Mouse (Mus musculus) cerebellum, adult 11 months (tissue): ENCODE data around the gene Coro2a.

Experiments
- DNase-seq: peaks from one replicate; pipeline ENCODE4 v3.0.0; 2022

The Coro2a gene

DNA sequence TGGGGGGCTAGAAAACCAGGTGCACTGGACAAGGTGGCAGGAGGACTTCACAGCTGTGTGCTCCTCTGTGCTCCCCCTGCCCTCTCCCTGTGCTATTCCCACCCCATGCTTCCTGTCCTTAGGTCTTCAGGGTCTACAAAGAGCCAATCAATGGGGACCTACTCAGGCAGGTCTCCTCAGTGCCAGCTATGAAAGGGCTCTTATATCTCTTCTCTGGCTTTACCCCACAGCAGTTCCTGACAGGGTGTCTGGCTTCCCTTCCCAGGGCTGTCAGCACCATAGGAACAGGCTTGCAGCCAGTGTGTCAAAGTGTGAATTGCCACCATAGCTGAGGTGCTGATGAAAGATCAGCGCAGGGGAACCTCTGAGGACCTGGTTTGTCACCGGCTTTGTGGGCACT, 81.5 kb downstream of the Coro2a start:
- DNase-seq: no peak

- DNase-seq: peak; percentile 63
These were observed 94.1 kb downstream of the Coro2a start for GRCm38 (mm10) chr4:46507736-46508460.

GRCm38 (mm10) chr4:46506801-46507610, 95.0 kb downstream of the Coro2a start:
- peak; percentile 90 for DNase-seq

GRCm38 (mm10) chr4:46505361-46506057, 96.5 kb downstream of the Coro2a start:
- peak; percentile 26 for DNase-seq

DNA sequence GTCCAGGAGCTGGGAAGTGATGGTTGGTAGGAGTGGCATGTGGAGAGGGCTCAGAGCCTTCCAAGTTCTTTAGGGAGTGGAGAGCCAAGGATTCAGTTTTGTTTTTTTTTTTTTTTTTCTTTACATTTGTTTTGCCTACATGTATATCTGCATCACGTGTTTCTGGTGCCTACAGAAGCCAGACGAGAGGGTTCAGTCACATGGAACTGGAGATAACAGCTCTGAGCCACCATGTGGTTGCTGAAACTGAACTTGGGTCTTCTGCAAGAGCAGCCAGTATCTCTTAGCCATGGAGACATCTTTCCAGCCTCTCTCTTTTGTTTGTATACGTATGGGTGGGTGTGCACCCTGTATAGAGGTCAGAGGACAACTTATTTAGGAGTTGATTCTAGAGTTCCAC, 98.1 kb downstream of the Coro2a start:
- DNase-seq: no peak

DNA sequence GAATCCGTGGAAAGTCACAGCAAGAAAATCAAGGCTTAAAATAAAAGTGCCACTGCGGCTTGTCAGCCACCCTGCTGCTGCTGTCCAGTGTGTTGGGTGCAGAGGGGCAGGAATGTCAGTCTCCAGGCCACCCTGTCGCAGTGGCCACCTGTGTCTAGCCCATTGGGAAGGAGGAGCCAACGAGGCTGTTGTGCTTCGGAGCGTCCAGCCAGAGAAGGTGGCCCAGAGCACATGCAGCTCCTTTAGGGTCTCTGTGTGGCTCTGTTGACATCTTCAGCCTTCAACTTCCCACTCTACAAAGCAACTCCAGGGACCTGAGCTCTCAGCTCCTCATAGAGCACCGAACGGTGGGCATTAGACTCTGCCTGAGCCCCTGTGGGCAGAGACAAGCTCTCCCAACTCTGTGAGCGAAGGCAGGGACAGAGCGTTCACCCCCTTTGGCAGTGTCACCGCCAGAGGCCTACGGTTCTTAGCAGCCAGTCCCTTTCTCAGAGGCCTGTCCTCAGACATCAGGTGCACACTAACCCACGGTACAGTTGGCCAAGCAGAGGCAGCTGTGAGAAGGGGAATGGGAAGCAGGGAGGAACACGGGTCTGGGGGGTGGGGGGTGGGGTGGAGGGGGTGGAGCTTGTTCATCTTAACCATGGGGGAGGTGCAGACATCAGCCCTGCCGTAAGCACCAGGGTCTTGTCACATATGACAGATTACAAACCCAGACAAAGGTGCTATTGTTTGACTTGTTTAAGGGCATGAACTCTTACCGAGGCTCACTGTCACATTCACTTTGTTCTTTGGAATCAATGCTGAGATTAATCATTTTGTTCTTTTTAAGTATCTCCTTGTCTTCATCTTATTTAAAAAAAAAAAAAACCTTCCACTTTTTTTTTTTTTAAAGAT, 99.1 kb downstream of the Coro2a start:
- no peak for DNase-seq

- DNase-seq: peak; percentile 46
These were observed 103.0 kb downstream of the Coro2a start for GRCm38 (mm10) chr4:46498976-46499375.

DNA sequence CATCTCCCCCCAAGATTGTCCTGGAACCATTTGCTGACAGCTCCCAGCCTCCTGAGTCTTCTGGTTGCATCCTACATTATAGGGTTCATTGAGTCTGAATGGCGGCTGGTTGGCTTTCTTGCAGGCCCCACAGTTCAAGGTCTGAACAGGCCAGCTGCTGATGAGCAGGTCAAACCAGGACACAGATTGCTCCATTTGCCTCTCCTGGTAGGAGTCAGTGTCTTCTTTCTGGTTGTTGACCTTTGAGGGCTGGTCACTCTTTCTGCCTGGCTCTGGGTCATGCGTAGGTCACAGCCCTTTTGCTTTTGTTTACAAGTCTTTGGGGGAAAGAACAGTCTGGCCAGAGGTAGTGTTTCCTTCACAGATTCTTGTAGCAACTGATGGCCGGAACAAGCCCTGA, 103.5 kb downstream of the Coro2a start:
- no peak for DNase-seq

- peak; percentile 63 for DNase-seq
These were observed 104.6 kb downstream of the Coro2a start for GRCm38 (mm10) chr4:46497286-46497892.

DNA sequence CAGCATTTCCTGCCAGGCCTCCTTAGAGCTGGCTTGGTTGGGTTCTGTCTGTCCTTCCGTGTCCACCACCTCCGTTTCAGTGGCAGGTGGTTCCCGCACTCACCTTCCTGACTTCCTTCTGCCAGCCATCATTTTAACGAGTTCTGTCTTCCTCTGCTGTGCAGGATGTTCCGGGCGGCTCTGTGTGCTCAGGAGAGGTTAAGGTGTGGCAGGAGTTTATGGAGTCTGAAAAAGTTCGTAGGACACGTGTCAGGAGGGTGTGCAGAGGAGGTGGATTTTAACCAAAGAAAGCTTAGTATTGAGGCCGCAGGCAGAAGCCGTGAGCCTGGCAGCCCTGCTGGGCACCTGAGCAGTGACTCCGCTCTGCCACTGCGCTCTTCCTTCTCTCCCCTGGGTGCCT, 106.5 kb downstream of the Coro2a start:
- no peak for DNase-seq

GRCm38 (mm10) chr4:46493071-46493470, 108.9 kb downstream of the Coro2a start:
- no peak for DNase-seq

GRCm38 (mm10) chr4:46489028-46489925, 112.7 kb downstream of the Coro2a start, which contains the start of gene Nans:
Gene Nans, plus strand, starts transcription at chr4:46489248.
- peak; percentile 92 for DNase-seq

DNA sequence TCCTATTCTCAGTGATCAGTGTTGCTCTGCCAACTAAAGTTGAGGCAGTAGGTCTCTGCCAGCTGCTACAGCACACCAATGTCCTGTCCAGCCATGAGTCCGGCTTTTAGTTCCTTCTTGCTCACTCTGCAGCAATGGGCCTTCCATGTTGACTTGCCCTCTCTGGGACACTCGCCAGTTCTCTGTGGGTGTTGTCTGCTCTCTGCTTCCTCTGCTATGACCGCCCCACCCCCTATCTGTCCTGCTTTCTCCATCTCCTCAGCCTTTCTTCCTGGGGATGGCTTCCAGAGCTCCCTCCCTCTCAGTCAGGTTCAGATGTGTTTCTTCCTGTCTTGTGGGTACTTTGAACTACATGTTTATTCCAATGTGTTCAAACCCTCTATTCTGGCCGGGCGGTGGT, 114.7 kb downstream of the Coro2a start:
- peak; percentile 24 for DNase-seq
